Mouse (Mus musculus) bone marrow macrophage, adult 2 months (primary cell): Measurements from ENCODE around the gene Bivm.

Experiments
- CTCF ChIP-seq: IDR thresholded peaks from 2 replicates; pipeline ENCODE4 v1.5.1; 2012; ENCODE audit warnings: low read depth, mild to moderate bottlenecking, low read length, moderate library complexity
- POLR2A ChIP-seq: IDR thresholded peaks from 2 replicates; pipeline ENCODE4 v1.6.1; 2012; ENCODE audit warnings: mild to moderate bottlenecking, low read depth, low read length, borderline replicate concordance

DNA sequence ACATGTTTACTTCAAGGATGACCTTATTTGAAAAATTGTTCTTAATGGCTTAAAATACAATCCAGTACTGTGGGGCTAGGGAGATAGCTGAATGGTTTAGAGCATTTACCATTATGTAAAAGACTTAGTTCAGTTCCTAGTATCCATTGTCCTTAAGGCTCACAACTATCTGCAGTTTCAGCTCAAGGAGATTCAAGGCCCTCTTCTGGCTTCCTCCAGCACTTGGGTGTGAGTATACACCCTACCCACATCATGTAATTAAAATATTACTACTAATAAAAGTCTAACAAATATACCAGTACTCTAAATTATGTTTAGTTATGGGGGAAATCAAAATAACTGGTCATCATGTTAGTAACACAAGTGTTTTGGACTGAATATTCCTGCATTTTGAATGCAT lies 1.2 kb upstream of the Bivm start:
- TF ChIP-seq CTCF (no peak), POLR2A (no peak)
